Mouse (Mus musculus): Measurements from ENCODE around the gene Nmrk2.

DNA sequence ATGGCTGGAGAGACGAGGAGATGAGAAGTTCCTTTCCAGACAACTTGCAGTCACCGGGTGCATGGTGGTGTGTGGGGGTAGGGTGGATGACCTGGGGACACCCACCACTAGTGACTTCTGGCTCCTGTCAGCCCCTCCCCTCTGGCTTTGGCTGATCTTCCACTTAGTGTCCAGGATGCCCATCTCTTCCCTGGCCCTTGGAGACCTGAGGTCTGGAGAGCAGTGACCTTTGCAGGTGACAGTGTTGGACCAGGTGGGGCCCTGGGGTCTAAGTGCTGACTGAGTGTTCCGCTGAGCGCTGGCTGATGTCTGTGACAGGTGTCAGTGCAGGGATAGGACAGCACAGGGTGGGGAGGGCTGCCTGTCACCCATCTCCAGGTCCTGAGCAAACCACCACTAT, 6.6 kb downstream of the Nmrk2 start:
- TF ChIP-seq CTCF (conservative IDR thresholded peaks at IDR 0.05; ENCODE audit: low read length), result no peak
- no peak for TF ChIP-seq NANOG (IDR thresholded peaks at IDR 0.05; ENCODE audit: borderline replicate concordance, low read length)

Data from E14TG2a.4 (cell line).